Mouse (Mus musculus): ENCODE measurements around the gene Dnaja2.

The Dnaja2 gene

DNA sequence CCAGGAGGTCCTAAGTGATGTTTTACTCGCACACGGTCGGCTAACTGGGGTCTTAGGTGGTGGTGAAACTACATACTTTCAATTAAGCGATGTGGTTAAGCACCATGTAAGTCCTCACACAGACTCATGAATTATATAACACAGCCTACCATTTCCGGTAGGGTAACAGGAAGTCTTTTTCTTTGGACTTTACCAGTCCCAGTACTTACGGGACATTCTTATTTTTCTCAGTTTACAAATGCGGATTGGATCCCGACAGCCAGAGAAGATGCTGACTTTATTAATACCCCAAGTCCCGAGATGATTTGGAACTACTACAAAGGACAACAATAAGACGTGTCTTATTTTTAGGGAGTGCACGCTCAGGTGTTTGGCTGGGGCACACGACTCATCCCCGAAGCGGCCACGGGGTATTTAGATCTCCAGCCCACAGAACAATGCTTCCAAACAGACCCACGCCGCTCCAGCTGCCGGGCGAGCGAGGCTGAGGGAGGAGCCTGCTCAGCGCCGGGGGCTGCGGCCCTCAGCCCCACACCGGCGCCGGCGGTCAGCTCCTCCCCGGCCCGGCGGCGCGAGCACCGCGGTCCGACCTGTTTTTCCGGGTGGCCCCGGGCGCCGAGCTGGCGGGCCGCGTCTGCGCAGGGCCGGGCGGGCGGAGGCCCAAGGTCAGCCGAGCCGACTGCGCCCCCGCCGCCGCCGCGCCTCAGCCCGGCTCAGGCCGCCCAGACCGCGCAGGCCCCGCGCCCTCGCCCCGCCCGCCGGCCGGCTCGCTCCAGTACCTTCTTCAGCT is 558 bp downstream of the Dnaja2 start:
- peak; percentile 91 for DNase-seq

DNA sequence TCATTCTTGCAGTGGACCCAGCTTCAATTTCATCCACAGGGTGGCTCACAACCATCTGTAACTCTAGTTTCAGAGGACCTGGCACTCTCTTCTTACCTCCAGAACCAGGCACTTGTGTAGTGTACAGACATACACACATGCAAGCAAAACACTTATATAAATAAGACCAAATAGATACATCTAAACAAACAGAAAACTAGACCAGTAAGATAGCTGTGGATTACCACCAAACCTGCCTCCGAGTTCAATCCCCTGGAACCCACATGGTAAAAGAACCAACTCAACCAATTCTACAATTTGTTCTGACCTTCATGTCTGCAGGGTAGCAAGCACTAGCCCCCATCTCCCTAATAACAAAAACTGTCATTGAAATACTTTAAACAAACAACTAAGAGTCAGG is 3.2 kb downstream of the Dnaja2 start:
- peak; percentile 74 for DNase-seq

DNA sequence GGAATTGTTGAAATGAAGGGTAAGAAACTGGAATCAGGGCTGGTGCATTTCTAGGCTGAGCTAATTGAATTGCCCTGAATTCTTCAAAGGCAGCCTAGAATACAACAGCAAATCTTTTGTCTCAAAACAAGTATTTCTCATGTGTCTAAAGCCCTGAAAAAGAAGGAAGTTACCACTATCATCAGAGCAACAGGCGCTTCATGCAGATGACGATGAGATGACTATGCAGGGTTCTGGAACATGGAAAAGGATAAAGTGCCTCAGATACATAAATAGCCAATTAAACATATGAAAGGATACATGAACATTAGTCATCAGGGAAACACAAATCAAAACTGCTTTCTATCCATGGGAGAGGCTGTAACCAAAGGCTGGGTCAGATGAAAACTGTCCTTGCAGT is 18.8 kb downstream of the Dnaja2 start:
- DNase-seq = peak; percentile 13

DNA sequence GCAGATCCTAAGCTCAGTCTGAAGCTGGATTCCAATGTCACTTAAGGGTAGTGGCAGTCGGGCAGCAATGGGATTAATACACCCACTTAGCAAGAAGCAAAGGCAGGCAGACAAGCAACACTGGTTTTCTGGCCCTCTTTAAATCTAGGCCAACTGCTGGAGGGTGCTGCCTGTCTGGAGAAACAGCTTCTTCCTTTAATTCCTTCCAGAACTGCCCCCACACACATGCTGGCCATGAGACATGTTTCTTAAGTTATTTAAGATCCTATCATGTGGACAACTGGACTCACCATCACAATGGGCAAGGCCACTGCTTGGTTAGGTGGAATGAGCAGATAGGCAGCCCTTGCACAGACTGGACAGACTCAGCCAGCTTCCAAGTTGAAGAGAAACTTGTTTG is 21.0 kb downstream of the Dnaja2 start:
- DNase-seq = peak; percentile 83

DNA sequence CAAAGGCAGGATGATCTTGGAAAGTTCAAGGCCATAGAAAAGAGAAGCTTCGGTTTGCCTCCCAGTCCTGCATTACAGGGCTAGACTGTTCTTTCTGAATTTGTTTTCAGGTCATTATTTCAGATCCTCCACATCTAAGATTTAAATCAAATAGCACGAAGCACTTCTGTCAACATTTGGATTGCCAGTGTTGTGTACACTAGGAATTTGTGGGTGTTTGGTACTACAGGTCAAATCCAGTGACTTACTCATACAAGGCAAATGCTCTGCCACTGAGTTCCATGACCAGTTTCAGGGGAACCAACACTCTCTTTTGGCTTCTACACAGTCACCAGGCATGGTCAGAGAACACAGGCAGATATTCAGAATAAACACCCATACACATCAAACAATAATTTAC is 21.7 kb downstream of the Dnaja2 start:
- no peak for DNase-seq

DNA sequence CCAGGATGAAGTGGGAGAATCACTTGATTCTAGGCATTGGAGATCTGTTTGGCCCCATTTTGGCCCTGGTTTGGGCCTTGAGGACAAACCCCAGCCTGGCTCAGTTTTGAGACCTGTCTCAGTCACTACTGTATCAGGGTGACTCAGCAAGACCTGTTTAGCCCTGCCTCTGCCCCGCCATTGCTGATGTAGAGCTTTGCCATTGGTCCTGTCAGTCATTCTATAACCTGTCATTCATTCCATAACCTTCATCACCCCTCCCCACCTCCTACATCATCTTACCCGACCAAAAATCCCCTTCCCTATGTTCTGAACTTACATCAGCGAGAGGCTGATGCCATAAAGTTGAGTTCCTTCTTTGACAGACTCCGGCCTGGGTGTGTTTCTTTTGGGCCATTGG is 22.3 kb downstream of the Dnaja2 start:
- peak; percentile 40 for DNase-seq

DNA sequence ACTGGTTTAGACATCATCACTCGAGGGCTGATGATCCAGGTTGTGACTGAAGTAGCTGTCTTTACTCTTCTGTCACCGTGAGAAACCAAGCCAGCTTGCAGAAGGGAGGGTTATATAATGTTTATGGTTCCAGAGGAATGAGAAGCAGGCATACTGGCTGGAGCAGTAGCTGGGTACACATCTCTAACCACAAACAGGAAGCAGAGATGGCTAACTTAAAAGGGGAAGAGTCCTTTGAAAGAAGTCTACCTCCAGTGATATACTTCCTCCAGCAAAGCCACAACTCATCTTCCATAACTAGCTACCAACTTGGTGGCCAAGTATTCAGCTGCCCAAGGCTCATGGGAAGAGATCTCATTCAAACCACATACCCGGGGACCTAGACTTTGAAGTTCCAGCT is 23.7 kb downstream of the Dnaja2 start:
- DNase-seq = no peak

DNA sequence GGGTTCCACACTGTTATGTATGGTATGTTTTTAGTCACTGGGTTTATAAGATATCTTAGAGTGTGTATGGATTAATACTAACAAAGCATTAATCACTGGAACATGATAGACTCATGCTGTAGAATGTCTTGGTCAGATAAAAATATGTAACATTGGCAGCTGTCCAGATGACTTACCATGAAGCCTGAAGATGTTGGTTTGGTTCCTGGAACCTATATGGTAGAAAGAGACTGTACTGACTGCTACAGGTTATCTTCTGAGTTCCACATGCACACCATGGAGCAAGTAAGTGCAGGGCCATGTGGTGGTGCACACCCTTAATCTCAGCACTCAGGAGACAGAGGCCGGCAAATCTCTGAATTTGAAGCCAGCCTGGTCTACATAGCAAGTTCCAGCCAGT is 24.4 kb downstream of the Dnaja2 start:
- no peak for DNase-seq

DNA sequence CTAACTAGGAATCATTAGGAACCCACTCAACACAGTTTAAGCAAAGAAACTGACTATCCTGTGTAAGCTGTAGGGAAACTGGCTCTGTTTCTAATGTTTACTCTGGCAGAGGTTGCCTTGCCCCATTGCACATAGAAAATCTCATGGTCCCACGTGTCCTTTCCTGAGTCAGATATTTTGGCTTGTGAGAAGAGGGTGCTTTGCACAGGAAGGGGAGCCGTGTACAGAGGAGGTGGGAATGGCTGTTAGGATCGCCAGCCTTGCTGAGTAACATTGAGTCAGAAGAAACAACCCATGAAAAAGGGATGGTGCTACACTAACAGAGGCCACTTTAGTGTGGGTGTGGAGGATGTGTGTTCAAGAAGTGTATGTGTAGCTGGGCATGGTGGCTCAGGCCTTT is 26.2 kb downstream of the Dnaja2 start:
- no peak for DNase-seq

DNA sequence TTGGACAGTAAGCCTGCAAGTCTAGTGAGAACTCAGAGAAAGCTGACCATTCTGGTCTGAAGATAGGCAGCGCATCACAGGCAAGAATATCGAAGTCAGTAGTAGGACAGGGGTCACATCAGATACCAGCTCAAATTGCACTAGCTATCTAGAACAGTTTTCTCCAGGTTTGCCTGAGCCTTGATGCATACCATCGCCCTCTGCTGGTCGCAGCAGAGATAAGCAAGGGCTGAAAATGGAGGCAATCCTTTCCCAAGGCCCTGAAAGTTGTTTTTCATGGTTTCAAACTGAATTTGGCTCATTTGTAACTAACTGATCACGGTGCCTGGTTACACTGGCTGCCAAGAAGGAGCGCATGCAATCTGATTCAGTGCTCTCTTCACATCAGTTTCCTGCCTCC is 29.0 kb downstream of the Dnaja2 start:
- no peak for DNase-seq

DNA sequence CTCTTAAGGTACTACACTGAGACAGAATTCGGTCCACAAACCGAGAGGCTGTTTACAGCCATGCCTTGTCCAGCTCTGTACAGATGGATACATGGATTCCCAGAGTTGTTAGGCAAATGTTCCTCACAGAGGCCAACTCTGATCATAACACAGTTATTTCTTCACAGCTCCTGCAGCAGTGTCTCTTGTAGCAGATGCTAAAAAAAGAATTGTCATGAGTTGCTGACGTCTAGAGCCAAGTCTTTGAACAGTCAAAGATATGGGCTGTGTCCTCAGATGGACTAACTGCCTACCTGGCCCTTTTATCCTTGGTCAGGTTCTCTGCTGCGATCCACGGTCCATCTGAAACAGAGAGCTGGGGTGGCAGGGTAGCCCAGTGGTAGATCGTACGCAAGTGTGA is 31.1 kb downstream of the Dnaja2 start:
- DNase-seq = peak; percentile 95

DNA sequence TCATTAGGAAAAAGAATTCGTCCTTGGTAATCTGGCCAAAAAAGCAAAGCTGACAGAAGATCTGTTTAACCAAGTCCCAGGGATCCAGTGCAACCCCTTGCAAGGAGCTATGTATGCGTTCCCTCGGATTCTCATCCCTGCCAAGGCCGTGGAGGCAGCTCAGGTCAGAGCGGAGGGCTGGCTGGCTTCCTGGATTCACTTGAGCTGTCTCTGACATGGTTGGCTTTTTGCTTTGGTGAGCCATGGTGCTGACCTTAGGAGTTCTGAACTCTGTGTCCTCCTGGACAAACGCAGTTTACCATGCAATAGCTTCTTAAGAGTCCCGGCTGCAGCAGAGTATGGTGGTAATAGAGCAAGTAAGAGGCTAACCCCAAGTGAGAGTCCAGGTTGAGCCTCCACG is 33.8 kb downstream of the Dnaja2 start:
- DNase-seq = peak; percentile 97

DNA sequence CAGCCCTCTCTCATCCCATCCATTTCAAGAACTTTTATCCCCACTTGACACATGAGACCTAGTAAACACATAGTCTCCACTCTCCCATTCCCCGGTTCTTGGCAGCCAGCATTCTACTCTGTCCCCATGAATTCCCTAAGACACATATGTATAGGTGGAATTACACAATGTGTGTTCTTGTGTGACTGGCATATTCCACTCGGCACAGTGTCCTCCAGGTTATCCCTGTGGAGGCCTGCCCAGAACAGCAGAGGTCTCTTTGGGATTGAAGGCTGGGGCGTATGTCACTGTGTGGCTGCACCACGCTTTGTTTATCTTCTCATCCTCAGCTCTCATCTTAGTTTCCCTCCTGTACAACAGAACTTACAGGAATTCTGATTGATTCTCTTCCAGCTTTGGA is 34.6 kb downstream of the Dnaja2 start:
- DNase-seq = no peak

DNA sequence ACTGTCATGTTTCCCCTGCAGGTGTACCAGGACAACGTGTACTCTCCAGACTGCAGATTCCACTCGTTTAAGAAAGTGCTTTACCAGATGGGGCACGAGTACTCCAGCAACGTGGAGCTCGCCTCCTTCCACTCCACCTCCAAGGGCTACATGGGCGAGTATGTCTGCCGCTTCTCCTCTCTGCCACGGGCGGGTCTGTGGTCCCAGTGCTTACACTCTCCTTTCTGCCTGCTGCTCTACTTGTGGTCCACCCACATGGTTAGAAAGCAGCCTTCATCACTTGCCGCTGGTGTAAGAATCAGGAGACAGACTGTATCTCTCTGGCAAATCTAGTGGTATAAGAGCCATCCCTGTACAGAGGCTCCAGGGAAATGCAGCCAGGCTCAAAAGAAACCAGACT is 37.2 kb downstream of the Dnaja2 start:
- no peak for DNase-seq

DNA sequence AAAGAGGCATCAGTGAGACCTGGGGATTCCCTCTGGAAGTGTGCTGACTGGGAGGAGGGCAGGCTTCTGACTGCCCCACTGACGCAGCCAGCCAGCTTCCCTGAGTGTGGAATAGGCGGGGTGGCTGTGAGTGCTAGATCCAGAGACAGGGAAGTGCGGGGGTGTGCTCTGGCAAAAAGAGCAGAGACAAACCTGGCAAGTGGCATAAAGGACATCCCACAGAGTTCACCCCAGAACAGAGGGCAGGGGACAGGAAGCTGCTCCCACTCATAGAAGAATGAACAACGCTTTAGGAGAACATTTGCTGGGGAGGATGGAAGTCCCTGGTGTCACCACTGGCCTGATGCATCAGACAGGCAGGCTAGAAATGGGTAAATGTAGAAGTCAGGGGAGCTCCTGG is 37.8 kb downstream of the Dnaja2 start:
- DNase-seq = peak; percentile 93

DNA sequence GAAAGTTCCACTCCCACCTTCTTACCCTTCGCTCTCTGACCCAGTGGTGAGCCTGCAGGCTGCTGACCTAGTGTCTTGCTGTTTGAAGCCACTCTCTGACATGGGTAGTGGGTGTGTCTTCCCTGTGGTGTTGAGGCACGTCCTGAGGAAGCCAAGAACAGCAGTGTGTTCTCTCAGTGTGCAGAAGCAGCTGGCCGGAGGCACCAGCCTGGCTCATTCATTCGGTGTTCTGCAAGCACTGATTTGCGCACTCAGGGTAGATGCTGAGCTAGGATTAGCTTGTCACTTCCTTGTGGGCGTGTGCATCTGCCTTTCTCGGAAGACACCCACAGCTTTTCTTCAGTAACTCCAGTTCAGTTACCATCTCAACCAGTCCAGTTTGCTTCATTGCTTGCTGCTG is 39.8 kb downstream of the Dnaja2 start:
- peak; percentile 95 for DNase-seq

DNA sequence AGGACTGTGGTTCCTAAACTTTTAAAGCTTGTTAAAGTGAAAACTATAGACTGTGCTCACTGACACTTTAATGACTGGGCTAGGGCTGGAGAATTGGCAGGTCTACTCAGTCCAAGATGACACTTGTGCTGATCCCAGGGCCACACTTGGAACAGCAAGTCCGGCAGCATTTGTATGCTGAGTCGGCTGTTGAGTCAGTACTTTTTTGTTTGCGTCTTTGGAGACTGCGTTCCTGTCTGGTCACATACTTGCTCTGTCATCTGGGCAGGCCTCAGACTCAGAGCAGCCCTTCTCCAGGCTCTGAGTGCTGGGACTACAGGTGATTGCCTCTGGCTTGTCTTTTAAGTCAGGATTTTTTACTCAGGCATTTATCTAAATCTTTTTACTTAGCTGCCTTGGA is 41.9 kb downstream of the Dnaja2 start:
- peak; percentile 92 for DNase-seq

DNA sequence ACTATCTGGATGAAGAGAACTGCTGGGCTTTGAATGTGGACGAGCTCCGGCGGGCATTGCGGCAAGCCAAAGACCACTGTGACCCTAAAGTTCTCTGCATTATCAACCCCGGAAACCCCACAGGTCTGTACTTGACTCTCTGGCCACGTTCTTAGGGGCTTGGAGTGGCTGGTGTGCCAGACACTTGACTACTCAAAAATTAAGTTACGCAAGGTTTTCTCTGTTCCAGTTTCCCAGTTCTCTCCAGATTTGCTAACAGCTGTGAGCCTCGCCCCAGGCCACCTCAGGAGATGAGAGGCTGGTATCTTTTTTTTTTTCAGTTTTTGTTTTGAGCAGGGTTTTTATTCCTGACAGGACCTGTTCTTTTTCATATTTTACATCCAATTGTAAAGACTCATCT is 42.9 kb downstream of the Dnaja2 start:
- no peak for DNase-seq

DNA sequence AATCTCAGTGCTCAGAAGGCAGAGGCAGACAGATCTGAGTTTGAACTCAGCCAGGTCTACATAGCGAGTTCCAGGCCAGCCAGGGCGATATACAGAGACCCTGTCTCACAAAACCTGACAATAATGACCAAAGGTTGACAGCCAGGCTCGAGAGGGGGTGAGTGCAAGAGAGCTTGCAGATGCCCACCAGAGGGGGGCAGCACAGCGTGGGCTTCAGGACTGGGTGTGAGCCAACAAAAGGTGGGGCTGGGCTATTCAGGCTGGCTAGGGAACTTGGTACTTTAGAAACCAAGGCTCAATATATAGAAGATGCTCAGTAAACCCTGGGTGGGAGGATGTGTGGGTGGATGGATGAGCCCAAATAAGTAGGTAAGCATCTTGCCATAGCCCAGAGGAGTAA is 46.5 kb downstream of the Dnaja2 start:
- DNase-seq = no peak

DNA sequence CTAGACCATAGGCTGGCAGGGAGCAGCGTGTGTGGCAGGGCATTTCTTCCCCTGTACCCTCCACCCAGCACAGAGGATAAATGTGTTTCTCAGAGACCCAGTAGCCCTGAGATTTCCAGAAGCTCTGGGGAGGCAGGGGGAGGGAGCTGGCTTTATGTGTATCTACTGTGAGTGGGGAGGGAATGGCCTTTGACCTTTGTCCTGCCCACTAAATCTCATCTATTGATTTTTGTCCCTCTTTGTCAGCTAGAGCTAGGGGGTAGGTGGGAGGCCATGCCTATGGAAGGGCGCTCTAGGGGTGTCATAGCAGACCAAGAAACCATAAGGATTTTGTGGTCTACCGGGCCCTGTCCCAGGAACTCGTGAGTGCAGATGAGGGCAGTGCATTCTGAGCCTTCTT is 48.5 kb downstream of the Dnaja2 start:
- no peak for DNase-seq

DNA sequence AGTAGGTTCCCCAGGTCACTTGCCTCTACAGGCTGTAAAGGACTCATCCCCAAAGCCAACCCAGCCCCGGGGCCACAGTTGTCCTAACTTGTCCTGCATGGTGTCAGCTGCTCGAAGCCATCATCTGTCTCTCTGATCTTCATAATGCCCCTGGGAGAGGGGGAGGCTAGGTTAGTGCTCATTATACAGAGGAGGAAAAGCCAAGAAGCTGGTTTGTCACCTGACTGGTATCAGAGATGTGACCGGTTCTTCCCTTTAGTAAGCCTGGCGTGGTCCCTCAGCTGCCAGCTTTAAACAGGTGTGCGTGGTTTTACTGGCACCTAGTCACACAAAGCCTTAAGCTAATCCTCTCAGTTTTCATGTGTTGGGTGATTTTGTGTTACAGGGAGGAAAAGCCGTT is 50.4 kb downstream of the Dnaja2 start:
- no peak for DNase-seq

DNA sequence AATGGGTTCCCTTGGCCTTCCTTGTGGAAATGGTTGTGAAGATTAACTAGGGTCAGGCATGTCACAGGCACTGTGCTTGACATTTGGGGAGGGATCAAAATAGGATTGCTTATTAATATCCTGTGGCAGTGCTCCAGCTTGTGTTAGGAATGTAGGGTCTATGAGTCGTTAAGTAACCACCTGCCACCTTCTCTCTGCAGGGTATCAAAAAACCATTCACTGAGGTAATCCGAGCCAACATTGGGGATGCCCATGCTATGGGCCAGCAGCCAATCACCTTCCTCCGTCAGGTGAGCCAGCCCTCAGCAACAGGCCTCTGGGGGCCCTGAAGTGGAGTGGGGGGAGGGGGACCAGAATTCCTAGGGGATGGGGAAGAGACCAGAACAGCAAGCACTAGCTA is 52.1 kb downstream of the Dnaja2 start:
- no peak for DNase-seq

DNA sequence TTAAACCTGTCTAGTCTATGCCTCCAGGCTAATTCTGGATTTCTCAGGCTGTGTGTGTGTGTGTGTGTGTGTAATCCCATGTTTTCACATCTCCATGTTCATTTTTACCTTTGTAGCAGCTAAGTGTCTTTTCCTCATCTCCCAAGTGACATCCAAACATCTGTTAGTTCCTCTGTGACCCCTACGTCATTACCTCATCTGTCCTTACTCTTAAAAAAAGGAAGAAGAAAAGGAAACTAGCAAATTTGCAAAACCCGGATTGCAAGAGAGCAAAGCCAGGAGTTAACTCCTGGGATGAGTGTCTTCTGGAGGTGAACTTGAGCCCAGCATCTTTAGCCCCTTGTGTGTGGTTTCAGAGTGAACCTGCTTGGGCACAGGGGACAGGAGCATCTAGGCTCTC is 52.8 kb downstream of the Dnaja2 start:
- DNase-seq = no peak

DNA sequence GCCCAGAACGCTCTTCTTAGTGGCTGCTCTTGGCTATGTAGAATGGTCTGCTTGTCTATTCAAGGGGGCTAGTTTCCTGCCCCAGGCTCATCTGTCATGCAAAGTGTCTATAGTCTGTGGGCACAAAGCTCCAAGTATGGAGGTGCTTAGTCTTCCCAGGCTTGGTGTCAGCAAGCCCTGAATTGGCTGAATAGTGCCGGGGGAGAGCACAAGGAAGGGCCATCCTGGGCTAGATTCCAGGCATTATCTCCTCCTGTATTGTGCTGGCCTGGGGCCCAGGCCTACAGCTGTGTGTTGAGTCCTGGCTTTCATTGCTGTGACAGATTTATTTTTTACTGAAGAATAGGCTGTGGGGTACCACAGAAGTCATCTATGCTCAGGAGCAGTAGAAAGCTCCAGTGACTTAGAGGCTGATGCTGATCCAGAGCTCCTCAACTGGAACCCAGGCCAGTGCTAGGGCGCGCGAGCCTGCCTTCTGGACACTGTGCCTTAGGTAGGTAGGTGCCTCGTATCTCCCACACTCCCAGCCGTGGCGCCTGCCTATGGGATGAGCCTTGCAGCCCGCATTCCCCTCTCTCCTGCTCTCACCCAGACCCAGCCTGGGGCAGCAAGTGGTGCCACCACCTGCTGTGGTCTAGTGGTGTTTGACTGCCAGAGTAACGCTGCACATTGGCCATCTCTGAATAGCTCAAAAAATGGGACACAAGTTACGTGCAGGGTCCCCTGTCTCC is 54.0 kb downstream of the Dnaja2 start:
- peak; percentile 96 for DNase-seq

DNA sequence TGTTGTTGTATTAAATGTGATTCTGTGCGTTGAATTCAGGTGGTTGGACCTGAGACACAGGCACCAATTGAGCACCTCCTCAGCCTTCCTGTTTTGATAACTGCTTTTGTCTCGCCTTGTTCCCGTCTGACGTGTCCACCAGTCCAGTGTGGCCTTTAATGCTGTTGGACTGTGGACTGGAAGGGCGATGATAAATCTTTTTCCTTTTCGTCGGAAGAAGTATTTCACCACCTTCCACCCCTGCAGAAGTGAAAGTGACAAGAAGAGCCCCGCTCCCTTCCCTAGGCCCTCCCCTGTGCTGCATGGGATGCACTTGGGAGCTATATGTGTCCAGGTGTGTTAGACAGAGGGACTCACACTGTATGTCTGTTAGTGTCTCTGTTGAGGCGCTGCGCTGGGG is 54.7 kb downstream of the Dnaja2 start:
- no peak for DNase-seq
